Comparison of ENCODE assay signal across 16 mouse cellular contexts in the genomic region with DNA sequence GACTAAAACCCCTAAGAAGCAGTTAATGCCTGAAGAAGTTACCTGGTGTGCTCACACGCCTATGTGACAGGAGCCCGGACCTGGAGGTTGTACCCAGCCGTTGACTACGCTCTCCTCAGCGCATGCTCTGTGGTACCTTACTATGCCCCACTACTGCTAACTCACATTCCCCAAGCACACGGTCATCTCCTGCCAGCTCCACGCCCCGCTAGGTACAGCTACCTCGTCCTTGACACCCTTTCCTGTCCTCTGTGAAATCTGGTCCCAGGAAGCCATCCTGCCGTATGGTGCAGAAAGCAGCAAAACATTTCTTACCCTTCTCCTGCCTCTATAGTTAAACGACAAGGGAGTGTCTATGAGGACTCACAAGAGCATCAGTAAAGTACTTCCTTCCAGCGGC.
"Had no signal": no experiment of that assay in that cellular context is flagged by ENCODE, and none has a peak within 500 bp of the region (broad histone marks: within the 10 kb centered on the region; RNA-seq: fewer than 3 reads in every experiment).

No protein-coding gene starts in this region.

- H3K4me1 ChIP-seq: intestine, embryonic 15.5 days had no signal

- H3K4me2 ChIP-seq: heart, embryonic 11.5 days; heart, embryonic 13.5 days; heart, embryonic 15.5 days; hindbrain, embryonic 12.5 days; hindbrain, embryonic 14.5 days; intestine, embryonic 15.5 days; limb, embryonic 12.5 days; liver, embryonic 11.5 days had no signal

- H3K9me3 ChIP-seq: heart, embryonic 13.5 days; heart, embryonic 15.5 days; hindbrain, embryonic 10.5 days; hindbrain, embryonic 12.5 days; intestine, embryonic 15.5 days; limb, embryonic 12.5 days had no signal

- DNase-seq: gastrocnemius, postnatal 25 days; layer of hippocampus, postnatal 36 days had no signal

- H3K9ac ChIP-seq: heart, embryonic 13.5 days; heart, embryonic 15.5 days; hindbrain, embryonic 12.5 days; hindbrain, embryonic 14.5 days; intestine, embryonic 15.5 days; limb, embryonic 12.5 days had no signal

- ATAC-seq: hindbrain, embryonic 16.5 days; inflammation-experienced regulatory T-cells, adult 6 months; intestine, embryonic 15.5 days; intestine, postnatal 0 days had no signal

- H3K4me3 ChIP-seq: heart, adult 2 months; heart, embryonic 13.5 days; heart, embryonic 15.5 days; hindbrain, embryonic 10.5 days; hindbrain, embryonic 12.5 days; intestine, embryonic 15.5 days; layer of hippocampus, adult 2 months; limb, embryonic 12.5 days had no signal

- H3K27ac ChIP-seq: heart, adult 2 months; heart, embryonic 13.5 days; heart, embryonic 15.5 days; hindbrain, embryonic 10.5 days; hindbrain, embryonic 12.5 days; hindbrain, embryonic 14.5 days; intestine, embryonic 15.5 days; layer of hippocampus, adult 2 months; limb, embryonic 12.5 days had no signal

- H3K36me3 ChIP-seq: hindbrain, embryonic 10.5 days; hindbrain, embryonic 12.5 days; intestine, embryonic 15.5 days had no signal

- H3K27me3 ChIP-seq: heart, embryonic 13.5 days; heart, embryonic 15.5 days; hindbrain, embryonic 12.5 days; intestine, embryonic 15.5 days; limb, embryonic 12.5 days had no signal
